Mouse (Mus musculus): Measurements from ENCODE around the gene Immp2l. TPM values are rescaled to one million over a fixed set of nuclear protein-coding genes. Genes with fewer than 3 reads are reported as not detected.

Gene Immp2l
- polyA plus RNA-seq, 1 experiment: 0.62 TPM

- Histone ChIP-seq H3K4me1 (peaks cover 17% of the 10 kb centered on the region), H3K9me3 (no peaks in the 10 kb centered on the region), H3K4me3 (replicated peaks) (no peak overlapping the region), H3K27me3 (replicated peaks) (no peaks in the 10 kb centered on the region), H3K36me3 (replicated peaks; ENCODE audit: low read length) (no peaks in the 10 kb centered on the region)
- TF ChIP-seq FLI1 (IDR thresholded peaks at IDR 0.05; ENCODE audit: low read length): no peak
- TF ChIP-seq GATA1 (IDR thresholded peaks at IDR 0.05; ENCODE audit: borderline replicate concordance, low read length): no peak
Measured at GRCm38 (mm10) chr12:41877292-41877959, 853.5 kb downstream of the Immp2l start.

DNA sequence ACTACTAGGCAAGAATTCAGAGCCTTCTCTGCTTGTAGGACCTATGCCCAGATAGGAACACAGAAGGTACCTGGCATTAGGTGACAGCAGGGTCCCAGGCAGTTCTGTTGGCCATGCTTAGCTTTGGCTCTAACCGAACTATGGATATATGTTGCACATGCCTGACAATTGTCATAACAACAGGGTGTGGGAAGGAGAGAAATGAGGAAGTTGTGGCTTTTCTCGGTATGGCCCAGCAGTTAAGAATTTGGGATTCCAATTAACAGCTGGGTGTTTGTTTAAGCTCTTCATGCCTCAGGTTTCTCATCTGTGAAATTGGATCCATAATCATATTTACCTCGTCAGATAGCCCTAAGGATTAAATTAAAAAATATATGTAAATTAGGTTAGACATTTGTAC, 854.6 kb downstream of the Immp2l start:
- TF ChIP-seq GATA1 (IDR thresholded peaks at IDR 0.05; ENCODE audit: borderline replicate concordance, low read length) (no peak), FLI1 (IDR thresholded peaks at IDR 0.05; ENCODE audit: low read length) (no peak)
- Histone ChIP-seq H3K4me1 (peaks cover 17% of the 10 kb centered on the region), H3K27me3 (replicated peaks) (no peaks in the 10 kb centered on the region), H3K4me3 (replicated peaks) (peak overlapping the region; percentile 48), H3K36me3 (replicated peaks; ENCODE audit: low read length) (no peaks in the 10 kb centered on the region), H3K9me3 (no peaks in the 10 kb centered on the region)

- no peak for TF ChIP-seq GATA1 (IDR thresholded peaks at IDR 0.05; ENCODE audit: borderline replicate concordance, low read length)
- H3K9me3 ChIP-seq: no peaks in the 10 kb centered on the region
- H3K4me1 ChIP-seq: peaks cover 17% of the 10 kb centered on the region
- H3K27me3 ChIP-seq (replicated peaks): no peaks in the 10 kb centered on the region
- no peak overlapping the region for H3K4me3 ChIP-seq (replicated peaks)
- no peaks in the 10 kb centered on the region for H3K36me3 ChIP-seq (replicated peaks; ENCODE audit: low read length)
Measured at GRCm38 (mm10) chr12:41878972-41879371, 855.1 kb downstream of the Immp2l start.

GRCm38 (mm10) chr12:41879412-41879811, 855.5 kb downstream of the Immp2l start:
- TF ChIP-seq GATA1 (IDR thresholded peaks at IDR 0.05; ENCODE audit: borderline replicate concordance, low read length) (no peak), FLI1 (IDR thresholded peaks at IDR 0.05; ENCODE audit: low read length) (no peak)
- no peaks in the 10 kb centered on the region for H3K9me3 ChIP-seq
- no peak overlapping the region for H3K4me3 ChIP-seq (replicated peaks)
- H3K4me1 ChIP-seq: peaks cover 17% of the 10 kb centered on the region
- no peaks in the 10 kb centered on the region for H3K36me3 ChIP-seq (replicated peaks; ENCODE audit: low read length)
- no peaks in the 10 kb centered on the region for H3K27me3 ChIP-seq (replicated peaks)

GRCm38 (mm10) chr12:41880833-41881232, 856.9 kb downstream of the Immp2l start:
- Histone ChIP-seq H3K9me3 (no peaks in the 10 kb centered on the region), H3K4me3 (replicated peaks) (no peak overlapping the region), H3K27me3 (replicated peaks) (no peaks in the 10 kb centered on the region), H3K4me1 (peaks cover 17% of the 10 kb centered on the region), H3K36me3 (replicated peaks; ENCODE audit: low read length) (no peaks in the 10 kb centered on the region)
- no peak for TF ChIP-seq GATA1 (IDR thresholded peaks at IDR 0.05; ENCODE audit: borderline replicate concordance, low read length)
- no peak for TF ChIP-seq FLI1 (IDR thresholded peaks at IDR 0.05; ENCODE audit: low read length)

GRCm38 (mm10) chr12:41908011-41908410, 884.1 kb downstream of the Immp2l start:
- Histone ChIP-seq H3K4me1 (no peaks in the 10 kb centered on the region), H3K27me3 (replicated peaks) (no peaks in the 10 kb centered on the region), H3K36me3 (replicated peaks; ENCODE audit: low read length) (no peaks in the 10 kb centered on the region), H3K4me3 (replicated peaks) (no peak overlapping the region), H3K9me3 (no peaks in the 10 kb centered on the region)
- TF ChIP-seq FLI1 (IDR thresholded peaks at IDR 0.05; ENCODE audit: low read length): no peak
- TF ChIP-seq GATA1 (IDR thresholded peaks at IDR 0.05; ENCODE audit: borderline replicate concordance, low read length): no peak

DNA sequence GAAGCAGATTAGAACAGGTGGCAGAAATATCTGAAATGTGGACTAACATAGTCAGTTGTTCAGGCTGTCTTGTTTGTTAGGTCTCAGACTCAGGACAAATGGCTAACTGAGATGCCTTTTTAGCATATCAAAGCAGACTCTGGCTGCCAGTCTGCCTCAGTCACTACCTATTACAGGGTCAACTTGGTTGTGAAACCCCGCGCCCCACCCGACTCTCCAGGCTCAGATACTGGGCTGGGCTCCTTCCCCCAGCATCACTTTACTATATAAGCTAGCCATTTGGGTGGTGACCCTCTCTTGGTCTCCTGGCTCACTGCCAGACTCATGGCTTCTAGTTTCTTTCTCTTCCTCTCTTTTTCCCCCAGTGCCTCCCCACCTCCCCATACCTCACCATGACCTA, 887.7 kb downstream of the Immp2l start:
- H3K4me3 ChIP-seq (replicated peaks): no peak overlapping the region
- no peaks in the 10 kb centered on the region for H3K27me3 ChIP-seq (replicated peaks)

DNA sequence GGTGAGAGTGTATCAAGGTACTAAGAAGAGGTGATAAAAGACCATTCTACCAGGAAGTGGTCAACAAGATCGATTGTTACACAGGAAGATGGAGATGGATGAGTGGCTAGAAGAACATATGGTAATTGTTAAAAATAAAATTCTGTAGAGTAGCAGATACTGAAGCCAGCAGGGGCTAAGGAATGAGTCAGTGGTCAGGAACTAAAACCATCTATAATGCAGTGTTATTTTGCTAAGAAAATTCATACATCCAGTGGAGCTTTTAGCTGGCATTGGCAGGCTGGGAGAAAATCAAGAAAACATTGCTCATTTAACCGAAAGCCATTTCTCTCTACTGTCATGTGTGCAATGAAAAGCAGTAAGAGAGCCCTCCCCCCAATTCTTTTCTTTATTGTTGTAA, 913.9 kb downstream of the Immp2l start:
- H3K27me3 ChIP-seq (replicated peaks): no peaks in the 10 kb centered on the region
- H3K36me3 ChIP-seq (replicated peaks; ENCODE audit: low read length): no peaks in the 10 kb centered on the region
- no peak for TF ChIP-seq FLI1 (IDR thresholded peaks at IDR 0.05; ENCODE audit: low read length)
- TF ChIP-seq GATA1 (IDR thresholded peaks at IDR 0.05; ENCODE audit: borderline replicate concordance, low read length): no peak
- H3K4me1 ChIP-seq: no peaks in the 10 kb centered on the region
- no peak overlapping the region for H3K4me3 ChIP-seq (replicated peaks)
- no peaks in the 10 kb centered on the region for H3K9me3 ChIP-seq

More for the DNA sequence above, 887.7 kb downstream of the Immp2l start:
- no peaks in the 10 kb centered on the region for H3K9me3 ChIP-seq
- TF ChIP-seq FLI1 (IDR thresholded peaks at IDR 0.05; ENCODE audit: low read length) (no peak), GATA1 (IDR thresholded peaks at IDR 0.05; ENCODE audit: borderline replicate concordance, low read length) (no peak)
- H3K36me3 ChIP-seq (replicated peaks; ENCODE audit: low read length): no peaks in the 10 kb centered on the region
- no peaks in the 10 kb centered on the region for H3K4me1 ChIP-seq

DNA sequence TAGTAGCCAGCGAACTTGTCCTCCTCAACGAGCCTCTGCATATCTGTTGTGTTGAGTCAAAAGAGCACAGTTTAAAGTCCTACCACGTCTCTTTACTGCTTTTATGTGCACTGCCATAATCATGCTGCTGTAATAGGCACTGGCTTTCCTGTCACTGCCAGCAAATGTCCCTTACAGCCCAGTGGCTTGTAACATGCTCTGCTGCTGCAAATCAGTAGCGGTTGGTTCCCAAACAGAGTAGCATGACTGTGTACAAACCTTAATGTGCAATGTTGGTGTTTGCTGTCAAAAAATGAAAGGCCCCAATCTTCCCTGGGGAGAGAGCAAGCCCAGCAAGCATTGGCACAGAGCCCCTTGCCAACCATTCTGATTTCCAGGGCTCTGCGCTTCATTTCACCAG, 918.0 kb downstream of the Immp2l start:
- no peaks in the 10 kb centered on the region for H3K27me3 ChIP-seq (replicated peaks)
- no peaks in the 10 kb centered on the region for H3K36me3 ChIP-seq (replicated peaks; ENCODE audit: low read length)
- no peaks in the 10 kb centered on the region for H3K9me3 ChIP-seq
- no peaks in the 10 kb centered on the region for H3K4me1 ChIP-seq
- no peak for TF ChIP-seq FLI1 (IDR thresholded peaks at IDR 0.05; ENCODE audit: low read length)
- no peak overlapping the region for H3K4me3 ChIP-seq (replicated peaks)

DNA sequence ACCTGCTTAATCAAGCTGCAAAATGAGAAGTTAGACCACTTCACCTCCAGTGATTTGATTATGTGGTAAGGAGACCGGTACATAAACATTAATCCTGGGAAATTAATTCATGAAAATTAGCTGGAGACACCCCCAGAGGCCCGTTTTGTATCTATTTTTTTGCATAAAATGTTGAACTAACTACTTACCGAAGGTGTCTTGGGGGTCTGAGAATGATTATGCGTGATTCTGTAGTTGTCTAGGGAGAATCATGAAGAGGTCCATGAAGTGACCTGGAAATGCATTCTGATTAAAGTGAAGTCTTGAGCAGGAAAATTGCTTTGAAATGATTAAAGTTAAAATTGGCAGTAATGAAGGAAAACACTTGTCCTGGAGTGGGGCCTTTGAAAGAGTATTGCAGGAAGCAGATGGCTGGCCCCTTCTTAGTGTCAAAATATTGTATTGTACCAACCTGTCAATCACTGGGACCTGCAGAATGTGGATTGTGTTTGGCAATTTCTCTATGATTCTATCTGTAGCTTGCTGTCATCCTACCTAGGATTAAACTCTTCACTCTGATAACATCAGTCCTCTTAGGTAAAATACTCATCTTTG, 920.3 kb downstream of the Immp2l start:
- H3K4me3 ChIP-seq (replicated peaks): no peak overlapping the region
- TF ChIP-seq GATA1 (IDR thresholded peaks at IDR 0.05; ENCODE audit: borderline replicate concordance, low read length) (no peak), FLI1 (IDR thresholded peaks at IDR 0.05; ENCODE audit: low read length) (no peak)
- H3K27me3 ChIP-seq (replicated peaks): no peaks in the 10 kb centered on the region
- no peaks in the 10 kb centered on the region for H3K36me3 ChIP-seq (replicated peaks; ENCODE audit: low read length)
- H3K9me3 ChIP-seq: no peaks in the 10 kb centered on the region
- H3K4me1 ChIP-seq: no peaks in the 10 kb centered on the region
